Mouse (Mus musculus): Measurements from ENCODE around the gene Tmem126b. TPM values are rescaled to one million over a fixed set of nuclear protein-coding genes. Genes with fewer than 3 reads are reported as not detected.

Tmem126b gene
- total RNA-seq, 1 experiment from 2014 or later: 20.6 TPM

DNA sequence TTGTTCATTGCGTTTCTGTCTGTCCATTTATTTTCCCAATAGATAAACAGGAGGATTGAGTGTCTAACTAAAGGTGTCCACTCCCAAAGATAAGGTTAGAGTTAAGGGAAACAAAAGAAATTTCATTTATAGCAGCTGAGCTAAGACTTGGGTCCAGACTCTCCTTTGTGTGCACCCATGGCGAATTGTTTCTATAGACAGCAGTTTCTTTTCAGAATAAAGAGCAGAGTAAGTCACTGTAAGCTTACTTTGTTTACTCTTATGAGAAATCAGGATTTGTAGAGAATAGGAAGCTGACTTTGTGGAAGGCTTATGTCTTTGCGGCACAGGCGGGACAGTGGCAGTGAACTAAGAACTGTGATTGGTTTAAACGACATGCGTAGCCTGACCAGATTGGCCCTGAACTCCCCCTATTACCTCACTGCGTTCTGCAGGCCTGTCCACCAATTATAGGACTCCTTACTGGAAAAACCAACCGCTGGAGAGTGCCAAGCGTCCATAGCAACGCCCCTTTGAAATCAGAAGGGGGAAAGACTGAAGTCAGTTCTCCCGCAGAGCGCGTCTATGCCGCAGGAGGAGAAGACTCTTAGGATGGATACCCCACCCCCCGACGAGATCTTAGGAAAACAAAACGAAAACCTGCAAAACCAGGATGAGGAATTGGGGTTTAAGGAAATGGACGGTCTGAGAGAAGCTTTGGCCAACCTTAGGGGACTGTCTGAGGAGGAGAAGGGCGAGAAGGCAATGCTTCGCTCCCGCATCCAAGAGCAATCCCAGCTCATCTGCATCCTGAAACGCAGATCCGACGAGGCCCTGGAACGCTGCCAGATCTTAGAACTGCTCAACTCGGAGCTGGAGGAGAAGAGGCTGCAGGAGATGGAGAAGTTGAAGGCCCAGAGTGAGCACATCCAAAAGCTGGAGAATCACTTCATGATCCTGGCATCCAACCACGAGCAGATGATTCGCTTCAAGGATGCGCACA is 49.5 kb downstream of the Tmem126b start, which contains the start of gene Ccdc89:
Gene Ccdc89, plus strand, starts transcription at position 558 of the 982 bp plus-strand sequence.
- peak; percentile 88 for DNase-seq

Other genes starting within 250 kb of the Tmem126b start
- gene Ccdc83, start 210.2 kb downstream of the Tmem126b start, total RNA-seq (2021): not detected in 2 replicates
- 5.5 and 5.6 TPM in 2 replicates for gene Sytl2, start 173.7 kb downstream of the Tmem126b start, total RNA-seq (2021)
- 0.37 and 0.68 TPM in 2 replicates for gene Ccdc89, start 49.4 kb downstream of the Tmem126b start, total RNA-seq (2021)
- gene Crebzf, start 33.3 kb downstream of the Tmem126b start, total RNA-seq (2021): 64.3 and 77.7 TPM in 2 replicates
- gene Tmem126a, start 18.8 kb downstream of the Tmem126b start, total RNA-seq (2021): 66.4 and 68.2 TPM in 2 replicates
- gene Dlg2, start 671 bp upstream of the Tmem126b start, total RNA-seq (2021): 52.8 and 71.9 TPM in 2 replicates